Mouse (Mus musculus): ENCODE results near the gene Teddm3. TPM values are rescaled to one million over a fixed set of nuclear protein-coding genes. Genes with fewer than 3 reads are reported as not detected.

The Teddm3 gene
- polyA plus RNA-seq, 1 experiment = not detected

- TF ChIP-seq POLR2A (IDR thresholded peaks at IDR 0.05; ENCODE audit: low read depth, low read length) (no peak), CTCF (conservative IDR thresholded peaks at IDR 0.05; ENCODE audit: insufficient read depth, insufficient read length, low read depth, low read length) (no peak; the same call in 1 of the 2 replicates)
- Histone ChIP-seq H3K27me3 (replicated peaks; ENCODE audit: control insufficient read depth, insufficient read depth, low read length) (no peaks in the 10 kb centered on the region), H3K36me3 (ENCODE audit: control insufficient read depth, insufficient read depth, low read length) (no peaks in the 10 kb centered on the region), H3K4me1 (ENCODE audit: control insufficient read depth, insufficient read depth, low read length) (no peaks in the 10 kb centered on the region), H3K27ac (ENCODE audit: insufficient read depth, low read depth, low read length) (no peak overlapping the region), H3K4me3 (ENCODE audit: insufficient read depth, low read depth, low read length) (no peak overlapping the region)
- 44% methylated on average over 1 of the region's 1 CpGs for WGBS
- peak; percentile 51 for DNase-seq
Measured at GRCm38 (mm10) chr16:21109473-21109872, 44.3 kb downstream of the Teddm3 start.

Other genes starting within 250 kb of the Teddm3 start
- 5.5 and 6.8 TPM in 2 replicates for gene Ephb3, start 50.8 kb upstream of the Teddm3 start, polyA plus RNA-seq (2012; rRNA removed)